Mouse (Mus musculus) liver, embryonic 11.5 days (tissue): Measurements from ENCODE around the gene Rarg. TPM values are rescaled to one million over a fixed set of nuclear protein-coding genes. Genes with fewer than 3 reads are reported as not detected.

Source experiments
- ATAC-seq: fragments of 200-750 bp; cut with Nextera tagmentation; replicated peaks from 2 replicates; pipeline ENCODE4 v1.8.0; 2017; ENCODE audit warnings: moderate number of reproducible peaks, mild to moderate bottlenecking, moderate TSS enrichment, moderate library complexity; ENCODE audit not compliant: low FRiP score
- DNase-seq: peaks from one replicate; pipeline ENCODE4 v3.0.0-alpha.2; 2017; ENCODE audit warnings: low spot score
- H3K27ac ChIP-seq: fragments of 300-500 bp; sonication (generic); 2 replicates; pipeline ENCODE4 v1.5.1; 2014; ENCODE audit warnings: mild to moderate bottlenecking, low read depth, low read length, control low read depth
- H3K27me3 ChIP-seq: fragments of 300-500 bp; sonication (generic); replicated peaks from 2 replicates; pipeline ENCODE4 v1.6.1; 2014; ENCODE audit warnings: low read length, mixed read lengths; ENCODE audit not compliant: control insufficient read depth, insufficient read depth
- H3K36me3 ChIP-seq: fragments of 300-500 bp; sonication (generic); 2 replicates; pipeline ENCODE4 v1.6.1; 2014; ENCODE audit warnings: mild to moderate bottlenecking, low read length, moderate library complexity, mixed read lengths; ENCODE audit not compliant: control insufficient read depth, insufficient read depth
- H3K4me1 ChIP-seq: fragments of 300-500 bp; sonication (generic); replicated peaks from 2 replicates; pipeline ENCODE4 v1.6.1; 2014; ENCODE audit warnings: low read length, mixed read lengths; ENCODE audit not compliant: control insufficient read depth, insufficient read depth
- H3K4me2 ChIP-seq: fragments of 300-500 bp; sonication (generic); 2 replicates; pipeline ENCODE4 v1.6.1; 2014; ENCODE audit warnings: mild to moderate bottlenecking, control low read depth, moderate library complexity
- H3K4me3 ChIP-seq: fragments of 300-500 bp; sonication (generic); 2 replicates; pipeline ENCODE4 v1.5.1; 2014; ENCODE audit warnings: low read depth, low read length, control low read depth
- H3K9ac ChIP-seq: fragments of 300-500 bp; sonication (generic); 2 replicates; pipeline ENCODE4 v1.6.1; 2014; ENCODE audit warnings: low read depth, low read length, control low read depth
- H3K9me3 ChIP-seq: fragments of 300-500 bp; sonication (generic); 2 replicates; pipeline ENCODE4 v1.6.1; 2016; ENCODE audit warnings: low read length, inconsistent platforms, mixed read lengths; ENCODE audit not compliant: control insufficient read depth
- WGBS: fragments of 180-500 bp; shearing (Covaris S2); extraction: QIAGEN DNeasy Blood & Tissue Kit; methylation state at CpG from one replicate; pipeline ENCODE4 v1.1.7; 2014; 5-methylcytosine and 5-hydroxymethylcytosine counted together
- polyA plus RNA-seq: library from polyadenylated mRNA; unstranded; fragments of >200 nt; fragmentation: Nextera tagmentation; extraction: Ambion mirVana; gene quantifications from 2 replicates; pipeline ENCODE4 v1.2.1, GENCODE M21; 2014

Gene Rarg
- polyA plus RNA-seq, 1 experiment from 2014 or later: 11.5 TPM

DNA sequence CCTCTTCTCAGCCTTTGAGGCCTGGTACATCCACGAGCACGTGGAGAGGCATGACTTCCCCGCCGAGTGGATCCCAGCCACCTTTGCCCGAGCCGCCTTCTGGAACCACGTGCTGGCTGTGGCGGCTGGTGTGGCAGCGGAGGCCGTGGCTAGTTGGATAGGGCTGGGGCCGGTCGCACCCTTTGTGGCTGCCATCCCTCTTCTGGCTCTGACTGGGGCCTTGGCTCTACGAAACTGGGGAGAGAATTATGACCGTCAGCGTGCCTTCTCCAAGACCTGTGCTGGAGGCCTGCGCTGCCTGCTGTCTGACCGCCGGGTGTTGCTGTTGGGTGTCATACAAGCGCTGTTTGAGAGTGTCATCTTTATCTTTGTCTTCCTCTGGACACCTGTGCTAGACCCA is 23.3 kb upstream of the Rarg start:
- Histone ChIP-seq H3K9me3 (no peaks in the 10 kb centered on the region), H3K36me3 (peaks cover 9% of the 10 kb centered on the region), H3K27me3 (no peaks in the 10 kb centered on the region), H3K4me3 (peak overlapping the region; percentile 91; the same call in 1 of the 2 replicates), H3K4me2 (peak overlapping the region; percentile 95), H3K27ac (no peak overlapping the region), H3K9ac (peak overlapping the region; percentile 84), H3K4me1 (peaks cover 35% of the 10 kb centered on the region)
- DNase-seq: no peak
- 90% methylated on average over 19 of the region's 19 CpGs for WGBS
- no peak for ATAC-seq

- peaks cover 35% of the 10 kb centered on the region for H3K4me1 ChIP-seq
- H3K27ac ChIP-seq: peak overlapping the region; percentile 79
- H3K36me3 ChIP-seq: peaks cover 9% of the 10 kb centered on the region
- no peaks in the 10 kb centered on the region for H3K27me3 ChIP-seq
- ATAC-seq (peak; percentile 23), DNase-seq (no peak)
- peak overlapping the region; percentile 95 for H3K4me2 ChIP-seq
- WGBS: 18% methylated on average over 13 of the region's 13 CpGs
- no peaks in the 10 kb centered on the region for H3K9me3 ChIP-seq
- peak overlapping the region; percentile 91 for H3K4me3 ChIP-seq
- peak overlapping the region; percentile 84 for H3K9ac ChIP-seq
Observed at GRCm38 (mm10) chr15:102279783-102280520, 22.6 kb upstream of the Rarg start.

- Histone ChIP-seq H3K9me3 (no peaks in the 10 kb centered on the region), H3K4me2 (peak within 1 kb of the TSS; percentile 95), H3K4me1 (peaks cover 32% of the 10 kb centered on the region), H3K9ac (peak within 1 kb of the TSS; percentile 84), H3K27ac (peak within 1 kb of the TSS; percentile 79), H3K36me3 (peaks cover 9% of the 10 kb centered on the region), H3K27me3 (no peaks in the 10 kb centered on the region), H3K4me3 (peak within 1 kb of the TSS; percentile 91)
- ATAC-seq: peak; percentile 93
- 1% methylated on average over 65 of the region's 65 CpGs for WGBS
- DNase-seq: peak; percentile 91
Observed at GRCm38 (mm10) chr15:102279092-102279782, 21.9 kb upstream of the Rarg start, which contains the start of gene Mfsd5. Mfsd5 (plus strand) TSS chr15:102279454.

GRCm38 (mm10) chr15:102278726-102279091 is 21.4 kb upstream of the Rarg start:
- WGBS: 17% methylated on average over 7 of the region's 7 CpGs

GRCm38 (mm10) chr15:102273982-102274716 is 16.8 kb upstream of the Rarg start:
- Histone ChIP-seq H3K4me3 (no peak overlapping the region), H3K4me1 (peaks cover 8% of the 10 kb centered on the region), H3K9ac (no peak overlapping the region), H3K9me3 (no peaks in the 10 kb centered on the region), H3K4me2 (no peak overlapping the region), H3K36me3 (no peaks in the 10 kb centered on the region), H3K27me3 (peaks cover 20% of the 10 kb centered on the region), H3K27ac (no peak overlapping the region)
- no peak for ATAC-seq
- 69% methylated on average over 6 of the region's 6 CpGs for WGBS
- DNase-seq: no peak

More at GRCm38 (mm10) chr15:102278726-102279091, 21.4 kb upstream of the Rarg start:
- no peak for DNase-seq
- Histone ChIP-seq H3K4me3 (peak overlapping the region; percentile 91), H3K27me3 (no peaks in the 10 kb centered on the region), H3K27ac (peak overlapping the region; percentile 79), H3K4me2 (peak overlapping the region; percentile 95), H3K36me3 (peaks cover 9% of the 10 kb centered on the region), H3K4me1 (peaks cover 28% of the 10 kb centered on the region), H3K9me3 (no peaks in the 10 kb centered on the region), H3K9ac (peak overlapping the region; percentile 84)
- no peak for ATAC-seq

DNA sequence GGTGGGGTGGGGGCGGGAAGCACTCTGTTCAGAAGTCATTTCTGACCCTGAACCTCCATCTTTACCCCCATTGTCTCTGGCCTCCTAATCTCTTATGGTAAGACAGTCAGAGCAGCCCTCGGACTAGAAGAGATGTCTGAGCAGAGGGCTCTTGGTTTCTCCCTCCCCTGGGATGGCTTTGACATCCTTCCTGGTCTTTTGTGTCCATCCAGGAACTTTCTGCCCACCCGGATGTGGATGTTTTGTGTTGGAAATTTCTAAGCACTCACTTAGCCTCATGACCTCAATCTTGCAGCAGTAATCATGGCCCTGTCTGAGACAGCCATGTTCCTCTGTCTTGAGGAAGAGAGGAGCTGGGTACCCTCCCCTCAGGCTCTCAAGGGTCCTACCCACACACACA is 14.1 kb upstream of the Rarg start:
- peaks cover 20% of the 10 kb centered on the region for H3K27me3 ChIP-seq
- H3K4me2 ChIP-seq: no peak overlapping the region
- H3K36me3 ChIP-seq: no peaks in the 10 kb centered on the region
- ATAC-seq (no peak; the same call in 1 of the 2 replicates), DNase-seq (no peak)
- H3K9me3 ChIP-seq: no peaks in the 10 kb centered on the region
- no peak overlapping the region for H3K4me3 ChIP-seq
- no peak overlapping the region for H3K27ac ChIP-seq
- H3K9ac ChIP-seq: no peak overlapping the region
- 27% methylated on average over 3 of the region's 3 CpGs for WGBS
- peaks cover 4% of the 10 kb centered on the region; the same call in 1 of the 2 replicates for H3K4me1 ChIP-seq

GRCm38 (mm10) chr15:102270274-102270960 is 13.1 kb upstream of the Rarg start, which contains the start of gene Gm9918:
Gm9918 (plus strand) TSS chr15:102270563.
- H3K9me3 ChIP-seq: no peaks in the 10 kb centered on the region
- peak within 1 kb of the TSS; percentile 53 for H3K4me2 ChIP-seq
- H3K36me3 ChIP-seq: no peaks in the 10 kb centered on the region
- DNase-seq: no peak
- H3K4me3 ChIP-seq: peak within 1 kb of the TSS; percentile 20; the same call in 1 of the 2 replicates
- H3K9ac ChIP-seq: no peak within 1 kb of the TSS; the same call in 1 of the 2 replicates
- H3K27me3 ChIP-seq: peaks cover 20% of the 10 kb centered on the region
- WGBS: 15% methylated on average over 21 of the region's 21 CpGs
- H3K27ac ChIP-seq: no peak within 1 kb of the TSS
- ATAC-seq: no peak; the same call in 1 of the 2 replicates
- peaks cover 4% of the 10 kb centered on the region; the same call in 1 of the 2 replicates for H3K4me1 ChIP-seq

GRCm38 (mm10) chr15:102265548-102265947 is 8.2 kb upstream of the Rarg start:
- WGBS: 84% methylated on average over 5 of the region's 5 CpGs
- peaks cover 34% of the 10 kb centered on the region for H3K27me3 ChIP-seq
- H3K4me2 ChIP-seq: no peak overlapping the region
- H3K9ac ChIP-seq: no peak overlapping the region
- no peaks in the 10 kb centered on the region for H3K36me3 ChIP-seq
- no peak for ATAC-seq
- H3K9me3 ChIP-seq: no peaks in the 10 kb centered on the region
- H3K27ac ChIP-seq: no peak overlapping the region
- H3K4me1 ChIP-seq: no peaks in the 10 kb centered on the region; the same call in 1 of the 2 replicates
- no peak for DNase-seq
- no peak overlapping the region for H3K4me3 ChIP-seq
